Mouse (Mus musculus): ENCODE results near the gene Atg10. TPM values are rescaled to one million over a fixed set of nuclear protein-coding genes. Genes with fewer than 3 reads are reported as not detected.

Atg10 gene
- total RNA-seq, 2 experiments from 2014 or later = 3.8 to 4.2 TPM

DNA sequence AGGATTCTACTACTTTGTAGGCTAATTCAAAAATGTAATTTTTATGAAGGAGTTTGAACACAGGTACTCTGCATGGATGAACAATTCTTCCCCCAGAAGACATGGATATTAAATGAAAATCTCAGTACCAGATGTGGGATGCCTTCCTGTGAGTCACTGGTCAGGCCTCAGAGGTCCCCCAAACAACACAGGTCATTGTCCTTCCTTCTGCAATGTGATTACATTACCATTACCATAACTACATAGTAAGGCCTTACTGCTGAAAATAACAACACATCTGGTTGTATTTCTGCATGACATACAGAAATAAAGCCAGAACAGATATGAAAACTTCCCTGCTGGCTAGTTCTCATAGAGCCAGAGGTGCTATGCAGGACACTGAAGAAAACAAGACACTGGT, 87.4 kb downstream of the Atg10 start:
- ATAC-seq (replicated peaks; ENCODE audit: low FRiP score, poor library complexity, severe bottlenecking) = no peak

DNA sequence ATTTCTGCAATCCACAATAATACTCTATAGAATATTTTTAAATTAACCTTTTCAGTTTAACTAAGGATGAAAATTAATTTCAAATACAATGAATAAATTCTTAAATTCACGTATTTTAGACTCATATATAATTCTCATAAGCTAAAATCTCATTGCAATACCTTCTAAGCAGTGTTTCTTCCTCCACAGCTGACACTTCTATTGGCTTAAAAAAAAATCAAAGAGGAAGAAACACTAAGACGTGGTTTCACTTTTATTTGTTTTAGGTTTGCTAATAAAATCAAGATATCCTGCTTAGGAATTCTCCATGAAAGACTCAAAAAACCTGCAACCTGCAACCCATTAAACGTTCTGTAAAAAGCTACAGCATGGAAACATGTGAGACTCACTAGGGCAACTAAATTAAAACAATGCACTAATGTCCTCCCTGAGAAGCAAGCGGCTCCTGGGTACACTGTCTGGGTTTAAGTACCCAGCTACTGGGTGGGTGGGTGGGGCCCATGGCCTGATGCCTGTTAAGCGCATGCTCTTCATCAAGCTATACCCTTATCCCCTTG, 90.4 kb downstream of the Atg10 start:
- no peak for ATAC-seq (replicated peaks; ENCODE audit: low FRiP score, poor library complexity, severe bottlenecking)

DNA sequence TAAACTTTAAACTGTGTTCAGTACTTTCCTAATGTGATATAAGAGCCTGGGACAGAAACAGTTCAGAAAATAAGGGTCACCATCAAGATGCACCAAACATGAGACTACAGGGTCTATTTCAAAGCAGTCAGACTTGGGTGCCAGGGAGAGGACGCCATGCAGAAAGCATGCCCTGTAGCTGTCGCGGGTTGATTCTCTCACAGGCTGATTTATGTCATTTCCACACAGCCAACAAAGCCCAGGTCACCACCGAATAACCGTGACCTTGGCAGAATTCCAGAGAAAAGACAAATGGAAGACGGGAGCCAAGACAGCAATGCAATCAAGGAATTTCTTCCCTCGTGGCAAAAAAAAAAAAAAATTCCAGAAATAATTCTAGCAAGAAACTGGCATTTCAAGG, 94.7 kb downstream of the Atg10 start:
- no peak for ATAC-seq (replicated peaks; ENCODE audit: low FRiP score, poor library complexity, severe bottlenecking)

DNA sequence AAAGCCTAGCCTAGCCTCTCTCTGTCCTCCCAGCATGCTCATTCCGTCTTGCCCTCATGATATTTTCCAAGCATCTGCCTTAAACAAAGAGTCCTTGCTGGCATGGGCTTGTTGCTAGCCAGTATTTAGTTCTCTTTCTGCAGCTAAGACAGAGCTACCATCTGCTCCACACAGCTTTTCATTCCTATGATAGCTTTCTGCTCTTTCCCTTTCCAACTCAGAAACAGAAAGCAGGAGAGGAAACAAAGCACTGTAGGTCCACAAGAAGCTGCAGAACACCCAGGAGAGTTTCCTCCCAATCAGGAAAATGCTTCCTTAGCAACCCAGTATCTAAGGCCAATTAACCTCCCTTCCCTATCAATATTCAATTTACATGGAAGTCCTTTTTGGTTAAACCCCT, 95.2 kb downstream of the Atg10 start:
- ATAC-seq (replicated peaks; ENCODE audit: low FRiP score, poor library complexity, severe bottlenecking) = no peak

- ATAC-seq (replicated peaks; ENCODE audit: low FRiP score, poor library complexity, severe bottlenecking) = no peak
These were observed 105.6 kb downstream of the Atg10 start for GRCm38 (mm10) chr13:91118156-91118555.

GRCm38 (mm10) chr13:91114880-91115279, 108.9 kb downstream of the Atg10 start:
- no peak for ATAC-seq (replicated peaks; ENCODE audit: low FRiP score, poor library complexity, severe bottlenecking)

DNA sequence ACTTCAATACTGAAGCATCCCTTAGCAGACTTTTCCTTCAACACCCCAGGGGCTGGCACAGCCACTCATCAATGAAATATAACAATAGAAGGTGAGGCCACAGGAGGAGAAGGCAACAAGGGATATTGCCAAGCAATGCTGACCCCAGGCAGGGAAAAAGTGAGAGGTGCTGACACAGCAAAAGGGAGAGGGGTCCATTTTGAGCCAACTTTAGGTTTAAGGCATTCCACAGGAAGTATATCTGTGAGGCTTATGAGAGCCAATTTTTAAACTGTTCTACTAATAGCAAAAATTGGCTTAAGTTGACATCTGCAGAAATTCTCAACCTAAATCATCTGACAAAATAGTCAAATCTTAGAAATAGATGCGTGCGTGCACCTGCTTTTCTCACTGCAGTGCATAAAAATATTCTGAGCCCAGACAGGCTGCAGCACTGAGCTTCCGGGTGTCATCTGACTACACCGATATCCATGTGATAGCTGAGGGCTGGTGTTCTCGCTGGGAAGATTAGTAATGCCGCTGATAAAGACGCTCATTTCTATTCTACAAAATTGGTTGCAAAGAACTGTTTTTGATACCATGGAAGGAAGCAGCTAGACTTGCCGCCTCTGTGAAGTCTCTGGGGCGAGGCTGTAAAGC, 116.3 kb downstream of the Atg10 start:
- no peak for ATAC-seq (replicated peaks; ENCODE audit: low FRiP score, poor library complexity, severe bottlenecking)

DNA sequence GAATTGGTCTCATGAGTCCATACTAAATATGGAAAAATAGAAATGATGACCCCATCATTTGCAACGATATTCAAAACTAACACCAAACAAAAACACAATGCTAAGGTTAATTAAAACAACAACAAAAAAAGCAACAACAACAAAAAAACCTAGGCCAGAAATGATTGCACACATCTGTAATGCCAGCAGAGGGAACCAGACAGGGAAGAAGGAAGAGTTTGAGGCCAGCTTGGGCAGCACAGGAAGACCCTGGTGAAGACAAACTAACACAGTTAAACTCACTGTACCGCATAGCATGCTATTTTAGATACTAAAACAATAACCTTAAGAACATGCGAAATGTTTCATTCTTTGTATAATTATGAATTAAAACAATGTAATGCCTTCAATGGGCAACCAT, 121.5 kb downstream of the Atg10 start:
- no peak for ATAC-seq (replicated peaks; ENCODE audit: low FRiP score, poor library complexity, severe bottlenecking)

GRCm38 (mm10) chr13:91100417-91100816, 123.4 kb downstream of the Atg10 start:
- no peak for ATAC-seq (replicated peaks; ENCODE audit: low FRiP score, poor library complexity, severe bottlenecking)

DNA sequence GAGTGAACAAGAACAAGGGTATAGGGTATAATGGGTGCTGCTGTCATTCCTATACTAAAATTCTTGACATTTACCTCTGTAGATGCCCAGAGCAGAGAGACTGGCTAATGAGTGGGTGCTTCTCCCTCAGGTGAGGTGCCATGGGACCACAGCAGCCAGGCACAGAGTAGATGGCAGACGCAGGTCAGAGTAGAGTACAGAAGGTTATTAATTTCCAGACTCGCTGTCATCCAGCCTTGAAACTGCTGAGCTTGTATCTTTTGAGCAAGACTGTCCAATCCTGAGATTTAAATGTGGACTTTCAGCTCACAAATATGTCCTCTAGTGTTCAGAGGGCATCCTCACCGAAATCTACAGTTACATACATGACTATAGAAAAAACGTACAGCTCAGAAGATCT, 128.9 kb downstream of the Atg10 start:
- no peak for ATAC-seq (replicated peaks; ENCODE audit: low FRiP score, poor library complexity, severe bottlenecking)

DNA sequence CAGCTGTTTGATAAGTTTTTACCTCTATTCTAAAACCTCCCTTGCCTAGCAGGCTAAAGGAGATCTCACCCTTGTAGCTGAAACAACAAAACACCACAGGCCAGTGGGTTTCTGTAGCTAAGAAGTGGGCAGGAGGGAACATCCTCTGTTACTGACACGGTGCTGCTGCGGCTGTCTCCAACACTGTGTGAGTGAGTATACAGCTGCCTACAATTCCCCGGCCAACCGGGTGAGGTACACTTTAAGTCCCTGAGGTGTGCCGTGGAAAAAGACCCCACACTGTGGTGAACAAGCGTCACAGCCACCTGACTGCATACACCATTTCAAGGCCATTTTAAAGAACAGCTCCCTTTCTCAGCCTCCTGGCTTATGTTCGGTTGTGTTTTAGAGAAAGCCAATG, 129.6 kb downstream of the Atg10 start:
- no peak for ATAC-seq (replicated peaks; ENCODE audit: low FRiP score, poor library complexity, severe bottlenecking)

DNA sequence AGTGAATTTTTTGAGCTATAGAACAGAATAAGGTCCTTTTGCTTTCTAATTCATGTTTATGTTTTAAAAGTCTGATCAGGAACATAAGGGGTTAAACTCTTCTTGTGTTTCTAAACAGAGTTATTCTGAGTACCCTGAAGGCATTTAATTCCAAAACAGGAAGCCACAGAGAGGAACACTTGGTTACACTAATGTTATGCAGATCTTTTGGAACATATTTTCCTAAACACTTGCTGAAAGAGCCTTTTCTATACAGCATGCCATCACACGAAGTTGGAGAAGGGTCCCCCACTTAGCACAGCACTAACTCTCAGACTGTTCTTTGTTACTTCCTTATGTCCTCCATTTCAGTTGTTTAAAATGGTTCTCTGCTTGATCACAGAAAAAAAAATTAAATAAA, 130.2 kb downstream of the Atg10 start:
- ATAC-seq (replicated peaks; ENCODE audit: low FRiP score, poor library complexity, severe bottlenecking) = no peak

DNA sequence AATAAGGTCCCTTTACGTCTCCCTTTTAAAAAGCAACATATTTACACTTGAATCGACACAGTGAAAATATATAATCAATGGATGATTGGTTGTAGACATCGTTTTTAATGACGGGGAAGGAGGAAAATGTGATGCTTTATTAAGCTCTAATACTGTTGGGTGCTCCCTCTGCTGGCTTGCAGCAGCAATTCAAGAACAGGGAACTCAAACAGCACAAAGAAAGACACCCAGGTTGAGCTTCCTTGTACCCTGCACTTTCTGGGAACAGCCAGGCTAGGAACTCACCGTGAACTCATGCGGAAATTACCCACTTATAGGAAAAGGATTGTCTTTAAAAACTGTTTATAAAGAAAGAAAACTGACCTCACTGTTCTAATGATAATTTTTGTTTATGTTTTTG, 130.6 kb downstream of the Atg10 start:
- ATAC-seq (replicated peaks; ENCODE audit: low FRiP score, poor library complexity, severe bottlenecking) = no peak

- ATAC-seq (replicated peaks; ENCODE audit: low FRiP score, poor library complexity, severe bottlenecking) = no peak
These were observed 132.0 kb downstream of the Atg10 start for GRCm38 (mm10) chr13:91091731-91092190.

- ATAC-seq (replicated peaks; ENCODE audit: low FRiP score, poor library complexity, severe bottlenecking) = no peak
These were observed 132.7 kb downstream of the Atg10 start for GRCm38 (mm10) chr13:91090861-91091730.

GRCm38 (mm10) chr13:91086361-91086900, 137.3 kb downstream of the Atg10 start:
- ATAC-seq (replicated peaks; ENCODE audit: low FRiP score, poor library complexity, severe bottlenecking) = no peak

GRCm38 (mm10) chr13:91072351-91072750, 151.4 kb downstream of the Atg10 start:
- no peak for ATAC-seq (replicated peaks; ENCODE audit: low FRiP score, poor library complexity, severe bottlenecking)

DNA sequence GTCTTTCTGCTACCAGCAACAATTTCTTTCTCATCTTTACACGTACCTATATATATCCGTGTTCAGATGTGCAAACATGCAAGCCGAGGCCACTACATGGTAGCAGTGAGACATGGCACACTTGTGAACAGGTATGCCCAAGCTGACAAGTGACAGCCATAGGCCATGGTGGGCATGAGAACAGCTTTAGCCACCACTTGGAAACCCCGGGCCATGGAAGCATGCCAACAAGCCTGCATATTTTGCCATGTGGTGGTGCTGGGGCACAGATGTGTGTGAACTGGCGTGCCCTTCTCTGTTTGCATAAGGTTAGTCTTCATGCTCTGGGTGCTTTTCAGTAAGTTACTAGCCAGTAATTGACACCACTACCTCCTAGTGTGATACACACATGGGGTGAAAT, 162.9 kb downstream of the Atg10 start:
- no peak for ATAC-seq (replicated peaks; ENCODE audit: low FRiP score, poor library complexity, severe bottlenecking)

DNA sequence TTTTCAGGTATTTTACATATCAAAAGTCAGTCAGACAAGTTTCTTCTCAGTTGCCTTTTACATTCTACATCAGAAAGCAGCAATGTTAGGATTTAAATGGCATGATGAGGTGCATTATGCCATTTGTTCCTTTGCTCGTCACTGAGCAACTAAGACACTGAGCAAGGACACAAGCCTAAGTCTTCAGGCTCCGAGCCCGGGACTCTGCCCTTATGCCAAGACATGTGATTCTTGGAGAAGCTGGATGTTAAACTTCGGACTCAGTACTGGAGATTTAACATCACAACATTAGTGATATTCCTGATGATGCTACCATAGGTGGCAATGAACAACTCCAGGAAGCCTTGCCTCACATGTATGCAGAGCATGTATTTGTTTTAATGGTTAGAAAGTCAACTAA, 175.6 kb downstream of the Atg10 start:
- no peak for ATAC-seq (replicated peaks; ENCODE audit: low FRiP score, poor library complexity, severe bottlenecking)

- ATAC-seq (replicated peaks; ENCODE audit: low FRiP score, poor library complexity, severe bottlenecking) = no peak
These were observed 176.9 kb downstream of the Atg10 start for GRCm38 (mm10) chr13:91046851-91047250.

GRCm38 (mm10) chr13:91041236-91041635, 182.5 kb downstream of the Atg10 start:
- no peak for ATAC-seq (replicated peaks; ENCODE audit: low FRiP score, poor library complexity, severe bottlenecking)

Measured in erythroid progenitor cell, adult 5-6 weeks (primary cell).